Mouse (Mus musculus) embryonic facial prominence, embryonic 10.5 days (tissue): ENCODE measurements around the gene Hoxa10. TPM values are rescaled to one million over a fixed set of nuclear protein-coding genes. Genes with fewer than 3 reads are reported as not detected.

Source experiments
- DNase-seq: peaks from one replicate; pipeline ENCODE4 v3.0.0-alpha.2; 2017; ENCODE audit warnings: low spot score
- H3K27ac ChIP-seq: fragments of 300-500 bp; sonication (generic); replicated peaks from 2 replicates; pipeline ENCODE4 v1.5.1; 2016; ENCODE audit warnings: mild to moderate bottlenecking
- H3K27me3 ChIP-seq: fragments of 300-500 bp; sonication (generic); replicated peaks from 2 replicates; pipeline ENCODE4 v1.6.1; 2016; ENCODE audit warnings: low read depth, mild to moderate bottlenecking; ENCODE audit not compliant: poor library complexity, severe bottlenecking
- H3K36me3 ChIP-seq: fragments of 300-500 bp; sonication (generic); replicated peaks from 2 replicates; pipeline ENCODE4 v1.6.1; 2016; ENCODE audit warnings: mild to moderate bottlenecking, moderate library complexity
- H3K4me1 ChIP-seq: fragments of 300-500 bp; sonication (generic); 2 replicates; pipeline ENCODE4 v1.6.1; 2016
- H3K4me3 ChIP-seq: fragments of 300-500 bp; sonication (generic); 2 replicates; pipeline ENCODE4 v1.5.1; 2016; ENCODE audit warnings: mild to moderate bottlenecking, moderate library complexity
- H3K9me3 ChIP-seq: fragments of 300-500 bp; sonication (generic); 2 replicates; pipeline ENCODE4 v1.6.1; 2016; ENCODE audit warnings: mild to moderate bottlenecking
- WGBS: fragments of 180-500 bp; shearing (Covaris S2); methylation state at CpG from one replicate; pipeline ENCODE4 v1.1.7; 2016; 5-methylcytosine and 5-hydroxymethylcytosine counted together
- microRNA counts: library from miRNA; unstranded; fragments of <30 nt; microRNA quantifications from one replicate; lab custom pipeline; 2017
- microRNA-seq: library from miRNA; unstranded; fragments of <30 nt; microRNA quantifications from one replicate; pipeline ENCODE4, GENCODE M21; 2017
- polyA plus RNA-seq: library from polyadenylated mRNA; unstranded; fragments of >200 nt; fragmentation: Nextera tagmentation; extraction: Ambion mirVana; gene quantifications from 2 replicates; pipeline ENCODE4 v1.2.1, GENCODE M21; 2016

Hoxa10 gene
- polyA plus RNA-seq, 1 experiment from 2014 or later = not detected

- no peaks in the 10 kb centered on the region for H3K4me1 ChIP-seq
- no peak for DNase-seq
- no peak overlapping the region for H3K4me3 ChIP-seq
- no peaks in the 10 kb centered on the region for H3K36me3 ChIP-seq
- no peak overlapping the region for H3K27ac ChIP-seq
- peaks cover 100% of the 10 kb centered on the region for H3K27me3 ChIP-seq
- WGBS = 11% methylated on average over 2 of the region's 2 CpGs
- no peaks in the 10 kb centered on the region for H3K9me3 ChIP-seq
Observed at GRCm38 (mm10) chr6:52182030-52182429, 58.6 kb downstream of the Hoxa10 start.

MicroRNAs encoded within 50 kb of the gene (microRNA counts, 519-probe panel; counts per million panel counts)
- 188 counts per million, percentile 57 among the panel's probes with 10 or more counts for microRNA mmu-miR-196b (lab: Ali Mortazavi, UCI)

Small RNAs within 50 kb of the gene (microRNA-seq; reads per million reads assigned to microRNA genes)
- 86.0 reads per million, percentile 48 among the genes with 10 or more reads in this experiment for gene Mir196b

Other genes starting within 250 kb of the Hoxa10 start
- 8.0 and 11.4 TPM in 2 replicates for gene Skap2, start 228.3 kb downstream of the Hoxa10 start, polyA plus RNA-seq
- gene Hoxa1, start 82.5 kb downstream of the Hoxa10 start, polyA plus RNA-seq = 0.57 and 0.62 TPM in 2 replicates
- gene Hoxa2, start 76.0 kb downstream of the Hoxa10 start, polyA plus RNA-seq = 8.7 and 16.7 TPM in 2 replicates
- 0.12 and 0.64 TPM in 2 replicates for gene 5730596B20Rik, start 63.4 kb downstream of the Hoxa10 start, polyA plus RNA-seq
- gene Hoxa4, start 49.1 kb downstream of the Hoxa10 start, polyA plus RNA-seq = 0.09 TPM in 1 of 2 replicates, not detected in the other
- gene Hoxa5, start 36.3 kb downstream of the Hoxa10 start, polyA plus RNA-seq = 0.23 TPM in 1 of 2 replicates, not detected in the other
- not detected in 2 replicates for gene Hoxa6, start 32.1 kb downstream of the Hoxa10 start, polyA plus RNA-seq
- gene Hoxa3, start 27.5 kb downstream of the Hoxa10 start, polyA plus RNA-seq = 0.66 and 2.2 TPM in 2 replicates
- gene Gm28308, start 27.5 kb downstream of the Hoxa10 start, polyA plus RNA-seq = not detected in 2 replicates
- gene Hoxa7, start 19.0 kb downstream of the Hoxa10 start, polyA plus RNA-seq = 0.15 TPM in 1 of 2 replicates, not detected in the other
- gene Hoxa9, start 9.8 kb downstream of the Hoxa10 start, polyA plus RNA-seq = not detected in 2 replicates
- not detected in 2 replicates for gene Hoxa11, start 5.0 kb upstream of the Hoxa10 start, polyA plus RNA-seq
- gene Hoxa13, start 20.0 kb upstream of the Hoxa10 start, polyA plus RNA-seq = not detected in 2 replicates
- gene Evx1, start 72.6 kb upstream of the Hoxa10 start, polyA plus RNA-seq = 0.19 and 0.80 TPM in 2 replicates